Mouse (Mus musculus) cerebellum, adult 2 months (tissue): ENCODE measurements around the gene Ofd1. TPM values are rescaled to one million over a fixed set of nuclear protein-coding genes. Genes with fewer than 3 reads are reported as not detected.

ENCODE experiments used
- DNase-seq, 2 experiments: peaks; one replicate each; pipeline ENCODE4 v3.0.0; 2021
- H3K27ac ChIP-seq: fragments of 200-500 bp; 2 replicates; pipeline ENCODE4 v1.5.1; 2012; ENCODE audit warnings: low read length, control low read depth, inconsistent platforms; ENCODE audit not compliant: insufficient read depth
- H3K27me3 ChIP-seq: fragments of 200-500 bp; 2 replicates; pipeline ENCODE4 v1.6.1; 2012; ENCODE audit warnings: inconsistent platforms, mild to moderate bottlenecking, low read length, moderate library complexity; ENCODE audit not compliant: control insufficient read depth, insufficient read depth
- H3K4me1 ChIP-seq: fragments of 200-500 bp; 2 replicates; pipeline ENCODE4 v1.6.1; 2011; ENCODE audit warnings: low read length; ENCODE audit not compliant: control insufficient read depth, insufficient read depth
- H3K4me3 ChIP-seq: fragments of 200-500 bp; replicated peaks from 2 replicates; pipeline ENCODE3; 2011; ENCODE audit warnings: mild to moderate bottlenecking, low read depth, low read length, control low read depth; ENCODE audit not compliant: insufficient read depth
- CTCF ChIP-seq: fragments of 200-500 bp; IDR thresholded peaks from 2 replicates; pipeline ENCODE4 v1.5.1; 2011; ENCODE audit warnings: low read depth, mild to moderate bottlenecking, control low read depth, low read length, moderate library complexity, borderline replicate concordance; ENCODE audit not compliant: insufficient read depth
- POLR2A ChIP-seq: fragments of 200-500 bp; IDR thresholded peaks from 2 replicates; pipeline ENCODE4 v1.6.1; 2011; ENCODE audit warnings: low read length, control low read depth, borderline replicate concordance; ENCODE audit not compliant: insufficient read depth
- WGBS: fragments of 180-500 bp; shearing (Covaris S2); methylation state at CpG from one replicate; pipeline ENCODE4 v1.1.7; 2018; 5-methylcytosine and 5-hydroxymethylcytosine counted together
- polyA plus RNA-seq: library from polyadenylated mRNA; depleted of rRNA; stranded (reverse); fragments of >200 nt; gene quantifications from 2 replicates; pipeline ENCODE4 v1.2.3, GENCODE M21; 2012

The Ofd1 gene
- polyA plus RNA-seq, 1 experiment: 5.8 TPM

DNA sequence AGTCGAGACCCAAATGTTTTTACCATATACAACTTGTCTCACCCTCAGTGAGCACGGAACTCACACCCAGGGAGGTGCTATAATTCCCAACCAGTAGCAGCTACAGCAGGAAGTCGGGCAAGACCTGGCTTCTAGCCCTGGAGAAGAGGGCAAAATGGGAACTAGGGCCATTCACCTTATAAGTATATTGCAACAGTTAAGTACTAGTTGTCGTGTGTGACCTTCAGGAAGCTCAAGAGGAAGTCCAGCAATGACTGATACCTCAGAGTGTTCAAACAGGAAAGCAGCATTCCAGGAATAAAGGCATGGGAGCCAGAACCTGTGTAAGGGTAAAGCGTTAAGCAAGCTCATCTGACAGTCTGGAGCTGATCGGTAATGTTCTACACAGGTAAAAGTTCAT is 13.0 kb upstream of the Ofd1 start:
- H3K4me1 ChIP-seq: no peaks in the 10 kb centered on the region
- no peak overlapping the region for H3K27ac ChIP-seq
- WGBS: 83% methylated on average over 6 of the region's 6 CpGs
- no peak overlapping the region for H3K4me3 ChIP-seq
- no peaks in the 10 kb centered on the region for H3K27me3 ChIP-seq
- TF ChIP-seq POLR2A (no peak), CTCF (no peak)
- no peak for DNase-seq

DNA sequence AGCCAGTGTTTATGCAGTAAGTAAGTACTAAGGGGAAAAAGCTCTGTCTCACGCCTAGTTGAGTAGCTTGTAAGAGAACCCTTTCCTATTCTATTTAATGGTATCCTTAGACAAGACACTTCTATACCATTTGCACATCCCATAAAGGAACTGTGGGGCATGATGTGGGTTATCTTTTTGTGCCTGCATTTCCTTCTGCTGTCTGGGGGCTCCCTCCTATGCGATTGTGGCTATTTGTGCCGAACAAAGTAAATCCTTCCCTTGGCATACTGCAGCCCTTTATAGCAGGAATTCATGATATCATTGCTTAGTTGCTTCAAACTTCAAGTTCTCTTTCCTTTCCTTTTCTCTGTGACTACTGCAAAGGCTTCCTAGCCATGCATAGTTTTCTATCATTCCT is 4.0 kb upstream of the Ofd1 start:
- Histone ChIP-seq H3K4me1 (no peaks in the 10 kb centered on the region), H3K27ac (no peak overlapping the region), H3K27me3 (no peaks in the 10 kb centered on the region), H3K4me3 (no peak overlapping the region)
- WGBS: 85% methylated on average over 3 of the region's 3 CpGs
- TF ChIP-seq POLR2A (no peak), CTCF (no peak)
- DNase-seq: no peak

DNA sequence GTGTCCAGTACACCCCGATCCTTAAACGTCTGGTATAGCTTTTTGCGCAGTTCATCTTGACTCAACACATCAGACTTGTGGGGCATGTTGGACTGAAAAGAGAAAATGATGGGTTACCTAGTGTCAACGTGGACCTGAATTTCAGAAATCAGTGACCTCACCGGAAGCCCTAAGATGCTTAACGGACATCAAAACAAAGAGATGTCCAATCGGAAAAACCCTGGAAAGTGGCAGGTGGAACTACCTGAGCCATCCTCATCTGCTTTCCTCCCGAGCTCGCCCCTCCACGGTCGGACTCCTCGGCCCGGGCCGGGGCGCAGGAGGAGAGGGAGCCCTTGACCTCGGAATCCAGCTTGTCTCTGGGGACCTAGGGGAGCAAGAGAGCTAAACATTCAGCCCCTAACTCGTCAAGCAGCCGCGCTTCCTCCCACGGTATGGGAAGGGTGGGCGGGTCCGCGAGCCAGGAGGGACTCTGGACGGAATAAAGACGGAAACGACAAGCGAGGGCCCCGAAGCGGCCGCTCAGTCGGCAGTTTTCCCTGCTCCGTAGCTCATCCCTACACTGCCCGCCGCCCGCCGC is 378 bp downstream of the Ofd1 start, which contains the start of gene Trappc2:
Trappc2 (plus strand) TSS at position 539 of the 580 bp plus-strand sequence.
- DNase-seq: peak in 1 of 2 experiments; percentile 59
- Histone ChIP-seq H3K4me3 (peak within 1 kb of the TSS; percentile 100), H3K4me1 (no peaks in the 10 kb centered on the region), H3K27ac (peak within 1 kb of the TSS; percentile 89), H3K27me3 (no peaks in the 10 kb centered on the region)
- TF ChIP-seq CTCF (no peak), POLR2A (no peak)
- WGBS: 11% methylated on average over 26 of the region's 36 CpGs

DNA sequence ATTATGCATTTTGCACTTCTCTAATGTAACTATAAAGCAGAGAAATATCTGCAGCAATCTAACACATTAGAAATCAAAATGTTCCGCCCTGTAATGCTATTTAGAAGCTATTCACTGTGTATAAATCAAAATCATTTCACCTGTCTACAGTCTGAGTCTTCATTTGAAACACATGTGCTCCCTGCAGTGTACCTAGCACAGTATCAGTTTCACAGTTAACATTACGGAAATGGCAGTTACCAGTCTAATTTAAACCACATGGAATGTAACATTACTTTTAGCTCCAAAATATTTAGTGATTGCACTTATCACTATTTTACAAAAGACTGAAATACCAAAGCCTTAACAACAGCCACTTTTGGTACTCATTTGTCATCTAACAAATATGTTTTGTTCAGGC is 5.7 kb downstream of the Ofd1 start:
- Histone ChIP-seq H3K4me3 (no peak overlapping the region), H3K27ac (no peak overlapping the region), H3K27me3 (no peaks in the 10 kb centered on the region), H3K4me1 (no peaks in the 10 kb centered on the region)
- DNase-seq: no peak
- TF ChIP-seq CTCF (no peak), POLR2A (no peak)
- 92% methylated on average over 2 of the region's 2 CpGs for WGBS

DNA sequence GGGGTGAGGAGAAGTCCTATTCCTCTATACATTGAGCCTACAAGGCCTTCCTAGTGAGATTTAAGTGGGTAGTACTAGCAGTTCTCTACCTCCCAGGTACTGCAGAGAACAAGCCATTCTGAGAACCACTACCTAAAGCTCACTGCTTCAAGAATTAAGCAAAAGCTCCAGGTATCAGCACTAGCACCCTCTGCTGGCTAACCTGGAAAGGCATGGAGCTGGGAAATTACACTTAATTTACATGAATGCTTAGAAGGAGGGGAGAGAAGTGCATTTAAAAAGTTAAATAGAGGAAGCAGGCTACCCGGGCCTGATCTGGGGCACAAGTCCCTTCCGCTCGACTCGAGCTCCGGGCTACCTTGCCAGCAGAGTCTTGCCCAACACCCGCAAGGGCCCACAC is 24.3 kb downstream of the Ofd1 start:
- H3K27ac ChIP-seq: no peak overlapping the region
- no peak overlapping the region for H3K4me3 ChIP-seq
- H3K27me3 ChIP-seq: no peaks in the 10 kb centered on the region
- TF ChIP-seq CTCF: peak; percentile 61
- TF ChIP-seq POLR2A: no peak
- no peaks in the 10 kb centered on the region for H3K4me1 ChIP-seq
- 74% methylated on average over 6 of the region's 6 CpGs for WGBS
- peak; percentile 31 to 46 for DNase-seq

DNA sequence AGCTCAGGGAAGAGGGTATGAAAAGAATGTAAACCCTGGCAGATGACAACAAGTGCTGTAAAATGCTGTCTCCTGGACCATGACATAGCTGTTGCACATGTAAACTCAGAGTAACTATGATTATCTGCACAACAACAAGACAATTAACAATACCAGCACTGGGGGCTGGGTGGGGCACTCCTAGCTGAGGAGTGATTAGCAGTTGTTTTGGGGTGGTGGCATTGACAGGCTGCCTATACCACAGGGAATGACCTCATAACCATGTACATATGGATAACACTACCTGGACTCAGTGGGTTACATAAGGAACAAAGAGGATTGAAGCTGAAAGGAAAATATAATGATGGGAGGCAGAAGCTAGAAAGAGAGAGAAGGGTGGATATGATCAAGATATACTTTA is 32.6 kb downstream of the Ofd1 start:
- Histone ChIP-seq H3K4me3 (no peak overlapping the region), H3K4me1 (no peaks in the 10 kb centered on the region), H3K27me3 (no peaks in the 10 kb centered on the region), H3K27ac (no peak overlapping the region)
- TF ChIP-seq POLR2A: no peak
- TF ChIP-seq CTCF: no peak
- no peak for DNase-seq

DNA sequence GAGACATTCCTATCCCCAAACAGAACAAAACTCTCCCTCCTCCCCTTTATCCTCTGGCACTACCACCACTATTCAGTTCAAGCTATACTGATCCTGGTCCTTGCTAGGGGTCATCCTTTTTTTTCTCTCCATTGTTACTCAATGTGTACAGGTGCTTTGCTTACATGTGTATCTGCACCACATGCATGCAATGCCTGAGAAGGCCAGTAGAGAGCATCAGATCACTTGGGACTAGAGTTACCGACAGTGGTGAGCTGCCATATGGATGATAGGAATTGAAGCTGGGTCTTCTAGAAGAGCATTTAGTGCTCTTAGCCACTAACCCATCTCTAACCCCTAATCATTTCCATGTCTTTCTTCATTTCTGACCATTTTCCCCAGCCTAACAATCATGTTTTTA is 46.8 kb downstream of the Ofd1 start:
- Histone ChIP-seq H3K4me1 (no peaks in the 10 kb centered on the region), H3K4me3 (no peak overlapping the region), H3K27me3 (no peaks in the 10 kb centered on the region), H3K27ac (no peak overlapping the region)
- 94% methylated on average over 1 of the region's 1 CpGs for WGBS
- TF ChIP-seq POLR2A (no peak), CTCF (no peak)
- no peak for DNase-seq

DNA sequence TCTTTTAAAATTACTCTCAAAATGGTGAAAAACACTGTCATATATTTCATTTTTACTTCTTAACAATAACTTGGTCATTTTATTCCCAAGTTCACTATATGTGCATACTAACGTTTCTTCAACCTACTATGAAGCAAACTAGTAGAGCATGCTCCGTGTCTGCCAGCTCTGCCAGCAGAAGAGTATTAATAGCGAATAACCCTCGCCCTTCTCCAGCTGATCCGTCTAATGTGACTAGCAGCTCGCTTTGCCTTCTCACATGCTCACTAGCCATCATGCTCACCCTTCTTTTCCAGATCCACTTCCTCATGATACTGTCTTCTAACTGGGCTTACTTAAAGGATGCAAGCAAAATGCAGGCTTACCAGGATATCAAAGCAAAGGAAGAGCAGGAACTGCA is 53.8 kb downstream of the Ofd1 start:
- H3K4me1 ChIP-seq: peaks cover 9% of the 10 kb centered on the region; the same call in 1 of the 2 replicates
- no peak for DNase-seq
- WGBS: 69% methylated on average over 6 of the region's 6 CpGs

More for the DNA sequence above, 53.8 kb downstream of the Ofd1 start:
- no peak for TF ChIP-seq POLR2A
- no peak for TF ChIP-seq CTCF
- Histone ChIP-seq H3K27ac (no peak overlapping the region), H3K4me3 (no peak overlapping the region), H3K27me3 (no peaks in the 10 kb centered on the region)
